Mouse (Mus musculus) thymus, adult 2 months (tissue): Measurements from ENCODE around the gene Cdh4.

ENCODE experiments used
- CTCF ChIP-seq: fragments of 200-500 bp; IDR thresholded peaks from 2 replicates; pipeline ENCODE4 v1.5.1; 2012; ENCODE audit warnings: mild to moderate bottlenecking, control low read depth, low read length, moderate library complexity, borderline replicate concordance; ENCODE audit not compliant: control insufficient read depth, poor library complexity, insufficient read depth; ENCODE audit errors: extremely low read depth
- POLR2A ChIP-seq: fragments of 200-500 bp; IDR thresholded peaks from 2 replicates; pipeline ENCODE4 v1.6.1; 2012; ENCODE audit warnings: mild to moderate bottlenecking, low read length, control low read depth, moderate library complexity; ENCODE audit not compliant: control insufficient read depth, poor library complexity, insufficient read depth; ENCODE audit errors: extremely low read depth

GRCm38 (mm10) chr2:179829972-179830371 is 387.7 kb downstream of the Cdh4 start:
- TF ChIP-seq POLR2A: no peak
- TF ChIP-seq CTCF: peak; percentile 60; the same call in 1 of the 2 replicates
